Mouse (Mus musculus) G1E (cell line): ENCODE measurements at regions not wholly inside any gene's neighbourhood (a gene's known extent, or its start where the extent isn't known, plus 50 kb on each side); places are given as distances from the start of the nearest gene placed in this dataset.

Experiments
- ATAC-seq: 2 replicates; pipeline ENCODE4 v1.8.0; 2016; ENCODE audit warnings: mild to moderate bottlenecking; ENCODE audit not compliant: insufficient number of reproducible peaks, poor library complexity, low FRiP score, severe bottlenecking; ENCODE audit errors: extremely low read depth
- DNase-seq: peaks from one replicate; pipeline ENCODE4 v3.0.0; 2012; ENCODE audit warnings: low spot score
- H3K27me3 ChIP-seq: 2 replicates; pipeline ENCODE4 v1.6.1; 2012; ENCODE audit warnings: mild to moderate bottlenecking, low read length, inconsistent platforms; ENCODE audit not compliant: insufficient read depth
- H3K36me3 ChIP-seq: replicated peaks from 2 replicates; pipeline ENCODE3; 2012; ENCODE audit warnings: mild to moderate bottlenecking, inconsistent platforms
- H3K4me1 ChIP-seq: 2 replicates; pipeline ENCODE4 v1.6.1; 2012; ENCODE audit warnings: low read depth, low read length, inconsistent platforms, mixed read lengths; ENCODE audit not compliant: insufficient read depth
- H3K4me3 ChIP-seq: 2 replicates; pipeline ENCODE4 v1.5.1; 2012; ENCODE audit warnings: low read depth, mild to moderate bottlenecking, inconsistent platforms, low read length, moderate library complexity, mixed read lengths
- H3K9me3 ChIP-seq: replicated peaks from 2 replicates; pipeline ENCODE4 v1.6.1; 2012; ENCODE audit warnings: inconsistent platforms
- CTCF ChIP-seq: IDR thresholded peaks from 2 replicates; pipeline ENCODE4 v1.5.1; 2012; ENCODE audit warnings: low read depth, low read length, inconsistent platforms, mixed read lengths
- GATA1 ChIP-seq: IDR thresholded peaks from 2 replicates; pipeline ENCODE4 v1.6.1; 2012; ENCODE audit warnings: borderline replicate concordance, low read length, inconsistent platforms, mixed read lengths
- GATA2 ChIP-seq: IDR thresholded peaks from 2 replicates; pipeline ENCODE4 v1.6.1; 2012; ENCODE audit warnings: low read depth, low read length, inconsistent platforms, borderline replicate concordance
- POLR2AphosphoS5 ChIP-seq: IDR thresholded peaks from 2 replicates; pipeline ENCODE4 v1.6.1; 2012; ENCODE audit warnings: low read depth, low read length, inconsistent platforms; ENCODE audit not compliant: insufficient replicate concordance
- TAL1 ChIP-seq: conservative IDR thresholded peaks from 2 replicates; pipeline ENCODE4 v1.6.1; 2012; ENCODE audit warnings: low read depth, low read length, inconsistent platforms, mixed read lengths

DNA sequence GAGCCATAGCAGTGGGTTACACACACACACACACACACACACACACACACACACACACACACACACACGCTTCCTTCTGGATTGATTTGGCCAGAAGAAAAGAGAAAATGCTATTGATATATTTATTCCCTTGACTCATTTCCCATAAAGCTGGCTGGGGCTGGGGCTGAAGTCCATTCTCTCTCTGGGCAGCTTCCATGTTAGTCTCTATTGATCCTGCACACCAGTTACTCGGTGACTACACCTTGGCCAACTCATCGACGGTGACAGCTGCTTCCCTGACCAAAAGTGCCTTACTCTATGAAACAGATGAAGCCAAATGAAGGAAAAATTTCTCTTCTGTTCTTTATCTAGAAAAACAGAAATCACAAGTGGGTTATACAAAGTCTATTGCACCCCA lies 82.1 kb downstream of the Snx18 start:
- Histone ChIP-seq H3K27me3 (peaks cover 5% of the 10 kb centered on the region; the same call in 1 of the 2 replicates), H3K4me3 (no peak overlapping the region), H3K4me1 (no peaks in the 10 kb centered on the region), H3K9me3 (no peaks in the 10 kb centered on the region), H3K36me3 (no peaks in the 10 kb centered on the region)
- no peak for DNase-seq
- ATAC-seq: no peak
- TF ChIP-seq GATA2: no peak
- TF ChIP-seq POLR2AphosphoS5: no peak
- TF ChIP-seq GATA1: no peak
- TF ChIP-seq CTCF: no peak
- no peak for TF ChIP-seq TAL1

DNA sequence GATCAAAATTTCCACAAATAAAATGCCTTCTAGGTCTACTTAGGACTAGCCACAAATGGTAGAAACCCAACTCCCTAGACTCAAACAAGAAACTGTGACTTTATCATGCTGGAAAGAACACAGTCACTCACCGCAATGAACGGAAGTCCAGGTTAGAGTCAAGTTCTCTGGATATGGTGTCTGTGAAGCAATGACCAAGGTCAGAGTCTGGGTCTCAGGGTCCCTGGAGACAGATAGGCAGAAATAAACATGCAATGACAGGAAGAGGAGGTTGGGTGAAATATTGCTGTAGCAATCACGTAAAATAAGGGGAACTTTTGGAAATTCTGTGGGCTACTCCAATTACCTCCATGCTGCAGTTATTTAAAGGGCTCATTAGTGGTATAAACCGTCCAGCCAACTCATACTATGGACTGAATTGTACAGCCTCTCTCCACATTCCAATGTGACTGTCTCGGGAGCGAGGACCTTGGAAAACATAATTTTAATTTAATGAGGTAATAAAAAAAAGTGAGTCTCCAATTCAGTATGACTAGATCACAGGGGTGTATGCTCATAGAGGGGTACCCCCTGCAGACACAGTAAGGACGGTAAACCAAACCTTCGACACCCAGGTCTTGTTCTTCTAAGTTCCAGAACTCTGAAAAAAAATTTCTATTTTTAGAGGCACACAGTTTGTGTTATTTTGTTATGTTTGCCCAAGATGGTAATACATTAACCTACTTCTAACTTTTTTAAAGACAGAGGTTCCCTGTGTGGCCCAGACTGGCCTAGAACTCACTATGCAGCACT lies 83.5 kb downstream of the Snx18 start:
- Histone ChIP-seq H3K9me3 (no peaks in the 10 kb centered on the region), H3K4me3 (no peak overlapping the region), H3K36me3 (no peaks in the 10 kb centered on the region), H3K27me3 (peaks cover 7% of the 10 kb centered on the region; the same call in 1 of the 2 replicates), H3K4me1 (no peaks in the 10 kb centered on the region)
- ATAC-seq (no peak), DNase-seq (no peak)
- TF ChIP-seq GATA1: no peak
- TF ChIP-seq TAL1: no peak
- TF ChIP-seq GATA2: no peak
- no peak for TF ChIP-seq POLR2AphosphoS5

- peaks cover 7% of the 10 kb centered on the region for H3K27me3 ChIP-seq
- H3K36me3 ChIP-seq: no peaks in the 10 kb centered on the region
- TF ChIP-seq TAL1: no peak
- TF ChIP-seq POLR2AphosphoS5: no peak
- TF ChIP-seq GATA1: no peak
- TF ChIP-seq GATA2: no peak
- TF ChIP-seq CTCF: no peak
- no peaks in the 10 kb centered on the region for H3K9me3 ChIP-seq
- no peak overlapping the region for H3K4me3 ChIP-seq
- no peaks in the 10 kb centered on the region for H3K4me1 ChIP-seq
- ATAC-seq (no peak), DNase-seq (no peak)
These were observed 84.4 kb downstream of the Snx18 start for GRCm38 (mm10) chr13:113533884-113534445.

DNA sequence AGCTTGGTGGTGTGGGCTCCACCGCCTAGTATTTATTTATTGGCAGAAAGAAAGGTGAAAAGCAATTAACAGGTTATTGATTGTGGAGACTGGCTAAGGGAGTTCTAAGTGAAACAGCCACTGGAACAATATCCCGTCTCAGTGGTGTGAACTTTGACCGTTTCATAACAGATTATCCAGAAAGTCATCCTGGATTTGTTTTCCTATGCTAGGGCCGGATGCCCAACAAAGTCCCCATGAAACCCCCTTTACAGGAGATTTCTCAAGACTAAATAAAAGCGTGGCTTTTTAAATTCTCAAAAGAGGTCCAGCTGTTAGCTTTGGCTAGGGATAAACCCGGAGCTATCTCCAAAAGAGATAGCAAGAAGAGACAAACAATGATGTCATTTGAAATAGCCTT lies 91.4 kb downstream of the Snx18 start:
- H3K27me3 ChIP-seq: peaks cover 5% of the 10 kb centered on the region; the same call in 1 of the 2 replicates
- no peak overlapping the region for H3K4me3 ChIP-seq
- no peak for ATAC-seq
- DNase-seq: no peak
- no peak for TF ChIP-seq CTCF
- TF ChIP-seq POLR2AphosphoS5: no peak
- TF ChIP-seq TAL1: no peak
- no peak for TF ChIP-seq GATA1
- TF ChIP-seq GATA2: no peak
- H3K9me3 ChIP-seq: no peaks in the 10 kb centered on the region
- H3K36me3 ChIP-seq: no peaks in the 10 kb centered on the region
- H3K4me1 ChIP-seq: no peaks in the 10 kb centered on the region

DNA sequence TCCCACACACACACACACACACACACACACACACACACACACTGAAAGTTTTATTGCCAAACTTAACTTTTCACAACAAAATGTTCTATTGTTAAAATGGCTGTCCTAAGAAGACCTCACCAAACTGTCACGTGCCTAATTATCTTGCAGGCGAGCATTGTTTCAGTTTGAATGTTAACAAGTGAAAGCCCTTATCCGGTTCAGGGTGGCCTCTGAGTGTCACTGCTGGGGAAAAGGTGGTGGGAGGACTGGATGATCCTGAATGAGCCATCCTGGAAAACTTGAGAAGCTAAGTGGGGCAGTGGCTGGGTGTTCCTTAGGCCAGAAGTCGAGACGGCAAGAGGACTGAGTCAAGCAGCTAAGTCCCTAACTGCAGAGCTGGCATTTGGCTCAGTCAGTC lies 94.9 kb downstream of the Snx18 start:
- ATAC-seq: no peak
- DNase-seq: no peak
- no peaks in the 10 kb centered on the region for H3K4me1 ChIP-seq
- TF ChIP-seq CTCF (no peak), POLR2AphosphoS5 (no peak), GATA2 (no peak), TAL1 (no peak), GATA1 (no peak)
- H3K36me3 ChIP-seq: no peaks in the 10 kb centered on the region
- no peak overlapping the region for H3K4me3 ChIP-seq
- H3K9me3 ChIP-seq: no peaks in the 10 kb centered on the region
- H3K27me3 ChIP-seq: 0 out of 2 replicates have a peak, but pooled peaks cover 2% of the 10 kb centered on the region

GRCm38 (mm10) chr13:113518144-113518543 lies 100.2 kb downstream of the Snx18 start:
- H3K4me3 ChIP-seq: no peak overlapping the region
- no peaks in the 10 kb centered on the region for H3K4me1 ChIP-seq
- ATAC-seq: no peak
- no peak for DNase-seq
- no peaks in the 10 kb centered on the region for H3K27me3 ChIP-seq
- no peaks in the 10 kb centered on the region for H3K36me3 ChIP-seq
- no peaks in the 10 kb centered on the region for H3K9me3 ChIP-seq
- TF ChIP-seq POLR2AphosphoS5 (no peak), GATA2 (no peak), CTCF (no peak), GATA1 (no peak), TAL1 (no peak)
